15 mouse cellular contexts compared by ENCODE assay signal in genomic region chr6:146083056-146083961, GRCm38 (mm10).
DNase-seq lines count a peak whose midpoint lies in the region.
"Had no signal": no experiment of that assay in that cellular context is flagged by ENCODE, and none has a peak within 500 bp of the region (broad histone marks: within the 10 kb centered on the region; RNA-seq: fewer than 3 reads in every experiment).

No protein-coding gene starts in this region.

- DNase-seq in adrenal gland, adult 8-10 months, result peak; percentile 23
- DNase-seq in adrenal gland, postnatal 25 days, result no peak
- DNase-seq in layer of hippocampus, adult 9-11 months, result peak; percentile 37
- no peak for DNase-seq in layer of hippocampus, postnatal 10 days (ENCODE audit: low spot score in 2 of 2)
- DNase-seq in gonadal fat pad, adult 2 months (ENCODE audit: low read depth), result peak; percentile 34
- no peak for DNase-seq in frontal cortex, postnatal 25 days (ENCODE audit: low spot score in 2 of 2)
- no peak for DNase-seq in layer of hippocampus, adult 8-10 months (ENCODE audit: low spot score in 2 of 2)
- DNase-seq: cerebellum, postnatal 10 days; gastrocnemius, postnatal 25 days; heart, postnatal 14 days; layer of hippocampus, postnatal 36 days; liver; liver, postnatal 0 days; lung, postnatal 10 days; thymus, postnatal 36 days had no signal

Comparison
In these comparisons a context has a peak if more than half of its experiments do, and no peak if none do; other contexts are left out.
1. DNase-seq: peak in adrenal gland, adult 8-10 months (single experiment), layer of hippocampus, adult 9-11 months (single experiment) and gonadal fat pad, adult 2 months (single experiment); none in adrenal gland, postnatal 25 days (single experiment), layer of hippocampus, postnatal 10 days (0 of 2), frontal cortex, postnatal 25 days (0 of 2) and layer of hippocampus, adult 8-10 months (0 of 2).